Mouse (Mus musculus) frontal cortex, postnatal 14 days (tissue): ENCODE data around the gene March8.
A peak's percentile ranks its signal among the peaks of the same experiment; 100 is the strongest.

Experiments used
- DNase-seq, 2 experiments: peaks; one replicate each; pipeline ENCODE4 v3.0.0; 2022; ENCODE audit warnings: low spot score in 2 of 2

The March8 gene

DNA sequence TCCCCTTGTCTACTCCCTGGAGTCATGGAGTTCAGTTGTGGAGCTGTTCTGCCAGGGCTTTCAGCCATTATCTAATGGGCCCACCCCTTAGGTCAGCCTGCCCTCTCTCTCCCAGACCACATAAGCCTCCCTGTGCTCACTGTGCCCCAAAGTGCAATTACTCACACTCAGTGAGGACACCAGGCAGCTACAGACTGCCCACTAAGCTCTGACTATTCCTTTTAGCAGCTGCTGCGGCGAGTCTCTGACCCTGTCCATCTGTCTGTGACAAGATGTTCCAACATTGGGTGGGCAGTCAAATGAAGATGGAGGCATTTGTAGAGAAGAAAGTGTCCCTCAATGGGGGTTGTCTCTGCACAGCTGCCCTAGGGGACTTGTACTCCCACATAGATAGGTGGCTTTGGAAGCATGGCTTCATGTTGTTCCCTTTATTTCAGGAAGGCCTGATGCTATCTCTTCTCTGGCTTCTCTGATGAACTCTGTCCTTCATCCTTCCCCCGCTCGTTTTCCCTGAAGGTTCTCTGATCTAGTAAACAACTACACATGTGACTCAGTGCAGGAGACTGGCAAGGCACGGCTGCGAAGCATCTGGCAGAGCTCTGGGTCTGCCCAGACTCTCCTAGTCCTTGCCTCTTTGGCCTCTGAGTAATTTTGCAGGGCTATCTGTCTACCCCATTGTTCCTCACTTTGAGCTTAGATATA is 70.3 kb downstream of the March8 start:
- no peak for DNase-seq

DNA sequence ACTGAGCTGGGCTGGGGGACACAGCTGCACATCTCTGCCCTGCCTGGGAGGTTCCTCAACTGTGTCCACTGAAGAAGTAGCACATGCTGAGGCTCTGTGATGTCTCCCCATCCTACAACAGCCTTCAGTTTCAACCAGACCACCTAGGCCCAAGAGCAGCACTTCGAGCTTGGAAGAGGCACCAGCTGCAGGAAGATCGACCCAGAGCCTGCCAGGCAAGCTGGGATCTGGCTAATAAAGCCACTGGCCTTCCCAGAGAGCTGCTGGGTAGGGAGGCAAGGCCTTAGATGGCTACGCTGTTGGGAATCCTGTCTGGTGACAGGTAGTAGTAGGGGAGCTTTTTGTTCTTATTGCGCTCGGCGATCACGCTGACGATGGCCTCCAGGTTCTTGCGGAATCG is 72.6 kb downstream of the March8 start:
- no peak for DNase-seq

DNA sequence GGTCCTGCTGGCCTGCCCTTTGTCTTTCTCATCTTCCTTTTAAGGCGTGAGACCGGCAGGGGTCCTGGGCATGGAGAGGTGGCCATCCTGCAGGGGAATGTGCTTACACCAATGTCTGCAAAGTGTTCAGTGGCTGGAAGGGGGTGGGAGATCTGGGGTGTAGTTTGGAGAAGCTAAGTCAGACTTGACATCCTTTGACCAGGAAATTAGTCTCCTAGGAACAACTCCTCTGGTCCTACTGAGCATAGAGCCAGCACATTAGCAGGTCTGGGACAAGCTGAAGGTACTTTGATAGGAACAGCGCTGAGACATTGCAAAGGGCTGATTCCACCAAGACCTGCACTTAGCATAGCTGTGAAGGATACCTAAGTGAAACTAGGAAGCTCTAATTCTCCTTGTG is 73.9 kb downstream of the March8 start:
- no peak for DNase-seq

DNA sequence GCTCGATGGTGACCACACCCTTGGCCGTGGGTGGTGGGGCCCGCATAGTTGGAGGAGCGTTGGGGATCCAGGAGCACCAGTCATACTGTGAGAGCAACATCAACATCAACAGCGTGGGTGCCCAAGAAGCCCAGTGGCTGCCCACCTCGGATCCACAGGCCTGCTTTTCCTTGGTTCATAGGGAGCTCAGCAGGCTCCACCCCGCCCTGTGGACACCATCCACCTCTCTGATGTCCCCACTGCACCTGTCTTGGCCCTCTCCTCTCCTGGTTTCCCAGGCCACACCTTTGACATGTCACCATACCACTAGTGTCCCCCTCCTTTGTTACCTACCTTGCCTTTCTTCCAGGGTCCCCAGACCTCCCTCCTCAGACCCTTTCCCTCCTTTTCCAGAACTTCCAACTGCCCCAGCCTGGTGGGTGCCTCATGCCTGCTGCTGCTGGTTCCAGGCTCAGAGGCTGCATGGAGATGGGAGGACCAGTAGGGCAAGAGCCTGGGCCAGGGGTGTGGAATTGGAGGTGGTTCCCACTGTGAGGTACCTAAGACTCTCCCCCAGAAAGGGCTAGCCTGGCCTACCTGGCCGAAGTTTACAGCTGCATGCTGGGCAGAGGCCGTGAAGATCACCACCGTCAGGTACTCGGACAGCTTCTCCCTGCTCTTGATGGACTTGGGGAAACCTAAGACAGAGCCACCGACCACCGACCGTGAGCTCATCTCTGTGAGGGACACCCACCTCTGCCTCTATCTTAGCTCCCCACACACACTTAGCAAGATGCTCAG is 74.9 kb downstream of the March8 start:
- no peak for DNase-seq

DNA sequence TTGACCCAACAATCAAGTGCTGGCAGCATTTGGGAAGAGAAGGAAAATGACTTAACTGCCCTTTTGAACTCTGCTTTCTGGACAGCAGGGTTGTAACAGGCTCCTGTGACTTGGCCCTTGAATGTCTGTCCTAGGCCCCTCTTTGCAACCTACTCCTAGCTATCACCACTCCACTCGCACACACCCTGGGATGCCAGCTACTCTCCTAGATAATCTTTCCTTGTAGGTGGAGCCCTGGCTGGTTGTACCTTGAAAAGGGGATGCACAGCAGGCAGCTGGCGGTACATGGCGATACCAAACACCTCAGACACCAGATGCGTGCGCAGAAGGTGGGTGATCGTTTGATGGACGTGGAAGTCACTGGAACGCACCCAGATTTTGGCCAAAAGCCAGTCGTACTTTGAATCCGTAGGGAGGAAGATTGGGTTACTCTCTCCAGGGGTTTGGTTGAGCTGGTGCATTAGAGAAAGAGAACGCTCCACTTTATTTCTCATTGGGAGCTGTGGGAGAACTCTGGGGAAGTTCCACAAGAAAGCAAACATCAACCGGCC is 77.4 kb downstream of the March8 start:
- DNase-seq = no peak

DNA sequence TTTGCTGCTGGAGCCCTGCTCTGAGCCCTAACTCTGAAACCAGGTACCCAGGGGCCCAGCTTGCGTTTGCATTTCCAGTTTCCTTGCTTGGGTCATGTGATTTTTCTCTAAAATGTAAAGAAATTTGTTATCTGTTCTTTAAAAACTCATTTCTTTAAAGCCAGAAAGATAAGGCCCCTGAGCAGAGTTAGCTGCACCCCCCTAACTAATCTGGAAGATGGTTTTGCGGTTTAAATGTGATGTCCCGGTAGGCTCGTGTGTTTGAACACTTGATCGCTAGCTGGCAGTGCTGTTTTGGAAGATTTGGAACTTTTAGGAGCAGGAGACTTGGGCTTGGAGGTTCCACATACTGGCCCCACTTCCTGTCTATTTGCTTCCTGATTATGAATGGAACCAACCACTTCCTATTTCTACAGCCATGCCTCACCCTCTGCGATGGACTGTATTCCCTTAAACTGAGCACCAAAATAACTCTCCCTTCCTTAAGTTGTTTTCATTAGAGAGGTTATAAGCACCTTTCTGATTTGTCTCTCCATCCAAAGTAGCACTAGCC is 78.3 kb downstream of the March8 start:
- no peak for DNase-seq

DNA sequence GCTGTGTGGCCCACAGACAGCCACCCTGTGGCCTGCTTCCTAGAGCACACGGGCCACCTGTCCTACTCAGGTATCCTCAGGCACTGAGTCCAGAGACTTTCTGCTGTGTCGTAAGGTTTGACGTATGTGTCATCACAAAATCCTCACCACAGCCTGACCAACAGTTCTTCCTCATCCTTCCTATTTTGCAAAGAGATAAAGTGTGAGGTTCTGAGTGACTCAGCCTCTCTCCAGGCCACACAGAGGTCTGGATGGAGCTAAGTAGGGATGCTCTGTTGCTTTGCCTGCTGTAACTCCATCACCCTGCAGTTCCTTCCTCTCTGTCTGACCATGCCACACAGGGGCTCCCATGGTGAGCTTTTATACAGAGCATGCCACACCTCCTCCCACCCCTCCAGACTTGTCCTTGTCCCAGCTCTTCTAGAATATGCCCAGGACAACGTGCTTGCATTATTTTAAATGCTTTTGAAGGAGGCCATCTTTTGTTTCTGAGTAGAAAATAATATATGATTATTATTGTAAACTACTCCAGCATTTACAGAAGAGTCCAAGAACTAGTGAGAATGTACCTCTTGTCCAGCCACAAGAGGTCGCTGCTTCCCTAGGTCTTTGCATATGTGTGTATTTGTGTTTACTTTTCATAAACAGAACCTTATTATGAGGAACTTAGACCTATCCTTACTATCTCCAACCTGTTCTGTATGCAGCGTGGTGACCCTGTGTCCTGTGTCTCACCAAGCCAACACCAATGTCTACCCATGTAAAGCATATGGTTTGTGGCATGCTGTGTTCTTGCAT is 79.9 kb downstream of the March8 start:
- no peak for DNase-seq

DNA sequence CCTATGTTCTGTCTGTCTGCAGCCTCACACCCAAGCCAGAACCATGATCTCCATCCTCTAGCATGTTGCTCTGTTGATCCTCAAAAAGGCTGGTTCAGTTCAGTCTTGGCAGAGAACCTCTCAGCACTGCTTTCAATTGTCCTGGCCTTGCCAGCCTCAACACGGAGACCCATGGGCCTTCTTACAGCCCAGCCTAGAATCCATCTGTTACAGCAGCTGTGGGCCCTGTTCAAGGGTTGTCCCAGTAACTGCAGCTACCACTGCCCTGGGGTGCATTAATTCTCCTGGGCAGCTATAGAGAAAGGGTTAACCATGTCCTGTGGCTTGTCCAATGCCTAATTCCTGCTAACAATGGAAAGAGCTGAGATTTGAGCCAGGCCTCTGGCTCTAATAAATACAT is 80.7 kb downstream of the March8 start:
- no peak for DNase-seq

DNA sequence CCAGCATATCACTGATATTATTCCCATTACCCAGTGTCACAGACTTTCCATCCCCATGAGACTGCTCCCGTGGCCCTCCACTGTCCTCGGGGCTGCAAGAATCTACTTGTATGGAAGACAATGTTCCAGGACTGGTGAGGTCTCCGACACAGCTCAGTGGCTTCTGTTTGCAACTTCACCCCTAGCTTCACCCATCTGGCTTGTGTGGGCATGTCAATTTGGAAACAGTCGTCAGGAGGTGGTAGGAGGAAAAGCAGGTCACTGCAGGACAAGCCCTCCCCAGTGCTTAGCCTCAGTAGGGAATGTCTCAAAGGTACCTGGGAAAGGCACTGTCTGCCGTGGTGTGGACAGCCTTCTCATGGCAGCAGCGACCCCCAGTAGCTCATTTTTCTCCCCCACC is 81.9 kb downstream of the March8 start:
- no peak for DNase-seq

DNA sequence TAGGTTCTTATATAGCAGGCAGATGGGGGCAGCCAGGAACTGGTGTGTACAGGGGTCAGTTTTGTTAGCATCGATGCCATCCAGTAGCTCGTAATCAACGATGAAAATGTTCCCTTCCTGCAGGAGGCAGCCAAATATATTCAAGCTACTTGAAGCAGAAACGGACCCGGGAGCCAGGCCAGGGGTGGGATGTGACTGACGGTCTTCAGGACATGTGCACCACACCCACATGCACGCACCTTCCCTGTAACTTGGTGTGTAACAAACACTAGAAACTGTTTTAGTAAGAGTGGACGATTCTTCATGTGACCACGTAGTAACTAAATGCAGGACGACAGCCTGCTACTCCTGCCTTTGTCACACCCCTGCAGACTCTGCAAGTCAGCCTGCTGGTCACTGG is 82.4 kb downstream of the March8 start:
- DNase-seq = no peak

DNA sequence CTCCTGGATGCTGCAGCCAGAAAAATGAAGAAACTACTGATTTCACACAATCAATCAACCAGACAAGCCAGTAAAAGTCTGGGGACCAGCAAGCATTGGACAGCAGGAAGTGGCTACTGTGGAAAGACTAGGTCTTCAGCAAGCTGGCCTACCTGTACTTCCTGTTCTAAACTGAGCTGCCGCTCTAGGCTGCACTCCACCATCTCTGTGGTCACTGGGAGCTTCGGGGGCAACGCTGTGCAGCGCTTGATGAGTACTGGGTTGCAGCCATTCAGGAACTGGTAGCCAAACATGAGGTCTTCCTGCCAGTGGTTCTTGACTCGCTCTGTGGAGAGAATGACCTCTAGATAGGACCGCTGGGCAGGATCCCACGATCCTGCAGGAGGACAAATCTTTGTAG is 85.2 kb downstream of the March8 start:
- DNase-seq = no peak

DNA sequence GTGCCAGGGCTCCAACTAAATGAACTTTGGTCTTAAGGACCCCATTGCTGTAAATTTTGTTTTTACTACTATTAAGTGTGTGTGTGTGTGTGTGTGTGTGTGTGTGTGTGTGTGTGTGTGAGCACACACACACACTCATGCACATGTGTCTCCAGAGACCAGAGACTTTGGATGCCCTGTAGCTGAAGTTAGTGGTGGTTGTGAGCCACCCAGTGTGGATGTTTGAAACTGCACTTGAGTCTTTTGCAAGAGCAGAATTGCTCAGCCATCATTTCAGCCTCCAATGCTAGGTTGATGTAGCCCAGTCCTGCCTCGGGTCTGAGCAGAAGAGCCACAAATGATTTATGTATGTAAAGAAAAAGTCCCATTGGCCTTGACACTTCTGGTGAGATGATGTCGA is 85.8 kb downstream of the March8 start:
- DNase-seq = peak in 1 of 2 experiments; percentile 44

DNA sequence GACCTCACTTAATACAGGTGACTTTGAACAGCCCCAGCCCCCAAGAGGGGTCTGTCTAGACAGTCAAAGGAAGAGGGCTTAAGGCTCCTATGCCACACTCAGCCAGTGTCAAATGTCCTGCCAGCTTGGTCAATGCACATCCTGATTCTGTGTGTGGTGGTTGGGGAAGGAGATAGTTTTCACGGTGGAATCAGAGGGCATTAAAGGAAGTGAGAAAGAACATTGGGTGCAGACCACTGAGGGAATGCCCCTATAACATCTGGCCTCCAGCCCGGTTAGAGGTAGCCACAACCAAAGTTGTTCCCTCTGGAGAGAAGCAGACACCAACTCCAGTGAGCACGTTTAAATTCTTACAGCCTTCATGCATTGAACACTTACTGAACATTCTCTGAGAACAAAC is 89.7 kb downstream of the March8 start:
- DNase-seq = no peak

DNA sequence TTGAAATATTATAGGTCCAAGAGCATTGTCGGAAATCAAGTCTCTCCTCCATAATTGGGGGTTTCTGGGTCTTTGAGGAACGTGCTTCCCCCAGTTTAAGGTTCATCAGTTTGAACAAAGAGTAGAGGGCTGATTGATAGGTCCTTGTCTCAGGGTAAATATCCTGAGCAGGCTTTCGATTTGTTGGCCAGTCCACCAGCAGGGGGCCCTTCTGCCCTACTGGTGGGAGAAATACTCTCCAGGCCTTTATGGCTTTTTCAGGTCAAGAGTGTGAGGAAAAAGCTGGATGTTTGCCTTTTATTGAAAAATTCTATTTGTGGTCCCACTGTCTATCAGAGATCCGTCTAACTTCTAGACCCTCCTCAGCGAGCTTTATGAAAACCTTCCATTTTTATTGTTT is 90.5 kb downstream of the March8 start:
- DNase-seq = no peak

DNA sequence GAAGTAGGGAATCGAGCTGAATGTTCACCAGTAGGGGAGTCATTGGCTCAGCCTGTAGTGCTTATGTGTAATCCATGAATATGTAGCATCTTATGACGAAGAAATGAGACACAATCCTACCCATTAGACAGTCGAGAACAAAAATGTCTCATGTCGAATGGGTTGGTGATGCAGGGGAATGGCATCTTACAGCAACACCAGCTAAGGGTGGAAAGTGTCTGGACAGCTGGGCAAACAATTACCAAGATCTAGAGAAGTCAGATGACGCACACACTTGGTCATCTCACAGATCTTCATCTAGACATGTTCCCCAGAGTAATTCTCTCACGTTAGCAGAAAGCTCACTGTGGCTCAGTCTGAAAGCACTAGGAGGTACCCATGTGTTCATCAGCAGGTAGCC is 101.0 kb downstream of the March8 start:
- DNase-seq = no peak

DNA sequence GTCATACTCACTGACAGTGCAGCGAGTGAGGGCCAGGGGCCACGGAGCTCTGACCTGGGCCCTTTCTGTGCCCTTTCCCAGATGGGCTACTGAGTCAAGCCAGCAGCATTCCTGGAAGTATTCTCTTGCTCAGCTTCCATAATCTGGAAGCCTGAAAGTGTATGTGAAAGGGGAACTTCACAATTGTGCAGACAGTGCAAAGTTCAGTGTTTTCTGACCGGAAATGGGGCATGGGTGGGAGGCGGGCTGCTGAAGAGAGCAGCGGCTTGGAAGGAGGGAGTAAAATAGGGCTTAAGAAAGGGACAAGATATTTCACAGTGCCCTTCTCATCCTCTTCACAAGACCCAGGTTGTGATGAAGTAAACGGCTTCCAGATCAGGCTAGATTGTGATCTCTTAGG is 101.7 kb downstream of the March8 start:
- DNase-seq = no peak

DNA sequence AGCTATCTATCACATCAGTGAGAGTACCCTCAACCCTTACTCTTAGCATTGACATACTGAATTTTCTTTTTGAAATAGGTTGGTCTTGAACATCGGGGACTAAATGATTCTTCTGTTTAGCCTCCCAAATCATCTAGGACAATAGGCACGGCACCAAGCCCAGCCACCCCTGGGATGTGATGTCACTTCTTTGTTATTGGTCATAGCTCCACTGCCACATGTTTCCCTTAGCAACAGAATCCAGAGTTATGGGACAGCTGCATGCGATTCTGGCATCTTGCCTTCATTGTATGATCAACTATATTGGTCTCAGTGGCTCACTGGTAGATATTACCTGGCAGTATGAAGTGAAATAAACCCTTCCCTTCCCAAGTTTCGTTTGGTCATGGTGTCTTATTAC is 102.6 kb downstream of the March8 start:
- no peak for DNase-seq

DNA sequence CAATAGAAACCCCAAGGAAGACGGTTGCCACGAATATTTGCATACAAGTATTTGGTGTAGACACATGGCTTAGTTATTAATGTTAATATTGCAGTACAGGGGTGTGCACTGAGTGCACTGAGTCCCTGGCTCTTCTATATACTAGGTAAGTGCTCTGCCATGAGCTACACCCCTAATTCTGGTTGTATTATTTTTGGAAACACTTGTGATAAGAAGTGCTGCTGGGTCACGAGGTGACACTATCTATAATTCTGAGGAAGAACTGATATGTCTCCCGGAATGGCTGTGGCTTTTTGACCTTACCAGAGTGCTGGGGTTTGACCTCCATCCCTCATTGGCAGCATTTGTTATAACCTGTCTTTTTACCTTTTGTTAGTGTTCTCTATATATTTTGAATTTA is 103.0 kb downstream of the March8 start:
- no peak for DNase-seq

DNA sequence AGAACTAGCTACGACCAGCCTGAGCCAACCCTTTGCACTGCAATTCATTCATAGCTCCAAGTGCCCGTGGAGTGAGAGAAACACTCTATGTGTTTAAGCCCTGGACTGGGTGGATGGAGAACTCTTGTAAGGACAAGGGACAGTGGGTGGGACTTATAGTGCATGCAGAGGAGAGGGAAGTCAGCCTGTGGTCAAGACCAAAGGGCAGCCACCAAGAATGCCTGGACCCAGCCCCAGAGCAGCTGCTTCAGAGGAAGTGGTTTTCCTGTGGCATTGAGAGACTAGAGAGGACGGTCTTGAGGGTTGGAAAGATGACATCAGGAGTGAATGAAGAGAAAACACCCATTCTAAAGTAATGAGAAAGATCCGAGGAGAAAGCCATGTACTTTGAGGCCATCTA is 118.0 kb downstream of the March8 start:
- DNase-seq = no peak

DNA sequence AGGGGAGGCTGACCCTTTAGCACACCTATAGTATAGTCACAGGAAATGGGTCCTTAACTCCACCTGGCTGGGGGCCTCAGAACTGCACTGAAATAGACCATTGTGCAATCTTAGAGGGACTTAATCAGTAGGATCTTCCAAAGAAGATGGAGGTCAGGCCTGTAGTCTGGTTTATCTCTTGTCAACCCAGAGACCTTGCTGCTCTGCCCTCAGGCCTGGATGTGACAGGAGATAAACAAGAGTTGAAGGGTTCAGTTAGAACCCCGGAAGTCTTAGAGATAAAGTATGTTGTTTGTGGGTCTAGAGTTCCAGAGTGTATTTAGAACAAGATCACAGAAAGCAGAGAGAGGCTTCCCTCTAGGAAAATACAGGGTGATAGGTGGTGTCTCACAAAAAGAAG is 118.7 kb downstream of the March8 start:
- no peak for DNase-seq

DNA sequence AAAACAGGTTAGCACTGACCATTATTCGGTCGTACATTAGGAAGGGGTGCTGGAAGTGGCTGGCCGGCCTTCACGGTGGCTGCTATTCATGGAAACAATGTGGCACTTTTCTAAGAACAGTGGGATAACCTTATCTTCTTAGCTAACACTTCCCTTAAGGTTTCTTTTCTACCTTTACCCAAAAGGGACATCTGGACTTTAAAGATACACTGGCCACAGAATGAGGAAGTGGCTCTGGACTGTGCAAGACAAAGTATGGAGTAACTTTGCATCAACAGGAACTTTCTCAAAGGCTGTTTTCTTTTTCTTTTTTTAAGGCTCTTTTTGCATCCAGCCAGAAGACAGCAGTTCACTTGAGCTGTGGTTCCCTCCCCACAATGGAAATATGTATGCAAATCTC is 120.9 kb downstream of the March8 start:
- no peak for DNase-seq
